Mouse (Mus musculus) monocyte, adult 5-6 weeks (primary cell): Measurements from ENCODE around the gene Pex11a. TPM values are rescaled to one million over a fixed set of nuclear protein-coding genes. Genes with fewer than 3 reads are reported as not detected.

Experiments
- ATAC-seq: fragments of 153-309, 156-312 bp; replicated peaks from 2 replicates; pipeline ENCODE4 v1.8.0; 2017; ENCODE audit warnings: mild to moderate bottlenecking; ENCODE audit not compliant: low TSS enrichment, insufficient number of reproducible peaks, severe bottlenecking, poor library complexity, low FRiP score
- total RNA-seq: library from RNA; stranded (forward); fragments of 200-1000, 200-491, 200-594 nt; gene quantifications from 3 replicates; pipeline ENCODE4 v1.2.3, GENCODE M21; 2017

Pex11a gene
- total RNA-seq, 1 experiment from 2014 or later, result 1.1 TPM

DNA sequence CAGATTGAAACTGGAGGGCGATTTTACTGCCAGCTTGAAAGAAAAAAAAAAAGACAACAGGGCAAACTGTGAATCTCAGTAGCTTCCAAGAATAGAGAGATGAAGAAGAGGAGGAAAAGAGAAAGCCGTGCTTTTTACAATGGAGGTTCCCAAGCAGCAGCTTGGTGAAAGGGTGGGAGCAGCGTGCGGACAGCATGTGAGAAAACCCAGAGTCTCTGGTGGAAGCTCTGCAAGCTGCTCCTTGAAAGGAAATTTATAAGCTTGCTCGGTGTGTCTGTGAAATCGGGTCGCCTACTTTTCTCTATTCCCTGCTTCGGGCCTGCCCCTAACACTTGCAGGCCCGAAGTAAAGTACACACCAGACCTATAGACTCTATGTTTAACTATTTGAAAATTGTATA, 1.1 kb upstream of the Pex11a start:
- no peak for ATAC-seq

DNA sequence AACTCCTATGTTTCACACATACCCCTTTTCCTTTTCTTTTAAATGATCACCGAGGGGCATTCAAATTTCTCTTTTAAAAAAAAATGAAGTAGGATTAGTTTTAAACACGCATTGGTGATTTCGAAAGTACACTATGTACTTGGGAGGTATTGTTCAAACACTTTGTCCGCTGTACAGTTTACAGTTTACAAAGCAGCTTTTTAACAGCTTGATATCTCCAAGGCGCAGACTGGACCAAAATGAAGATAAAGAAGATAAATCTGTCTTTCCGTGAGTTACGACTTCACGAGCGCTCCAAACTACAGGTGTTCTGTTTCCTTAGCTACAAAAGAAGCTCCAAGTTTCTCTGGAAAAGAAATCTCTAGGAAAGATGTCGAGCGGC, 663 bp downstream of the Pex11a start:
- ATAC-seq, result no peak

DNA sequence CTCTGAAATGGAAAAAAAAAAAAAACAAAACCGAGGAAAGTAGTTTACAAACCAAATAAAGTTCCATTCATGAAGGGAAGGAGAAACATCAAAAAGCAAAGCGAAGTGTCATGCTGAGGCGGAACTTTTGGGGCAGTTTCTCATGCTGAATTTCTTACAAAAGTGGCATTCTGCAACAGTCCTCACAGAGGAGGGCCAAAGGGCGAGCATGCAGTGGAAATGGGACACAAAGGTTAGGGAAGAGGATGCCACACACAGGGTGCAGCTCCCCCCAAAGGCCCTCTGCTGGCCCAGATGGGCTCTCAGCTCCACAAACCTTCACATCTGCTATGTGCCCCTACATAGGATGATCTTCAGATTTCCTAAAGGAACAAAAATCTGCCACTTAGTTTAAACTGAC, 2.7 kb downstream of the Pex11a start:
- ATAC-seq, result no peak

DNA sequence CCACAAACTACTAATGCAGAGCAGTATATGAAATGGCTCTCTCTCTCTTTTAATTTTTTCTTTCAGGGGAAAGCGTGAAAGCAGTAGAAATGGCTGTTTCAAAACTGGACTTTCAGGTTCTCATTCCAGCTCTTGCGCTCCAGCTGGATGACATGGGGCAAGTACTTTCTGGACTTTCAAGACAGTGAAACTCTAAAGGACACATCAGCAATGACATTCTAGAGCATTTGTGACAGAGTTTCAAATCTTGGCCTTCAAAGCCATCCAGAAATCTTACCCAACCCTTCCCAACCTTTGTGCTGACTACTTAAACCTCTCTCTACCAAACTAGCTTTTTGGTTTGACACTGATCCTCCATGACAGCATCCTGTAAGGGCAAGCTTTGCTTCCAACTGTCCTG, 4.0 kb downstream of the Pex11a start:
- no peak for ATAC-seq

DNA sequence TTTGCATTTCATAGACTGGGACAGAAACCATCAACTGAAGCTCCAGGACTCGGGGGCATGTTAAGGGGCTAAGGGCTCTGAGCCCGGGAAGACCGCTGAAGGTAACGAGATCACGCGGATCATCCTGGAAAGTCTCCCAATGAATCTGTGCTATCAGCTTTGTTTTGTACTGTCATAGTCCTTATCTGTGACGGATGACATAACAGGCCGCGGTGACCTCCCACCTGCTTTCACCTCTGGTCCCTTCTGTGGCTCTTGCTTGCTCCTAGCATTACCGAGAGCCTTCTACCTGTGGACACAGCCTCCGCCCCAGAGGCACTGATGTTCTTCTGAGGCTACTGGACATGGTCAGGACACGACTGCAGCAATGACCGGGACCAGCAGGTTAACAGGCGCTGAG, 6.4 kb downstream of the Pex11a start:
- ATAC-seq, result no peak

DNA sequence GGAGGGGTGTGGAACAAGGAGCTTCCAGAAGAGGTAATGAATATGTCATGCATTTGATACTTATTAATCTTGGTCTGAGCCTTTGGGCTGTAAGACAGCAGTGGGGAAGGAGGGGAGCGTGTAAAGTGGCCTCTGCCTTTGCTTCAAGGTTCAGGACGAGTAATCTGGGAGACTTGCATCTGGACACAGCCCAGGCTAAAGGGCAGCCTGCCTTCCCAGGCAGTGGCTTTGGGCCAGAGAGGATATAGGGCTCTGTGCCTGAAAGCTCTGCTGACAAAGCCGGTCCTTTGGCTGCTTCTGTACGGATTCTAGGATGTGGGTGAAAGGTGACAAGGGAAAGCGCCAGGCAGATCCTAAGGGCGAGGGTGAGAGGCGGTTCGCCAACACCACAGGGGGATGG, 8.4 kb downstream of the Pex11a start:
- no peak for ATAC-seq

DNA sequence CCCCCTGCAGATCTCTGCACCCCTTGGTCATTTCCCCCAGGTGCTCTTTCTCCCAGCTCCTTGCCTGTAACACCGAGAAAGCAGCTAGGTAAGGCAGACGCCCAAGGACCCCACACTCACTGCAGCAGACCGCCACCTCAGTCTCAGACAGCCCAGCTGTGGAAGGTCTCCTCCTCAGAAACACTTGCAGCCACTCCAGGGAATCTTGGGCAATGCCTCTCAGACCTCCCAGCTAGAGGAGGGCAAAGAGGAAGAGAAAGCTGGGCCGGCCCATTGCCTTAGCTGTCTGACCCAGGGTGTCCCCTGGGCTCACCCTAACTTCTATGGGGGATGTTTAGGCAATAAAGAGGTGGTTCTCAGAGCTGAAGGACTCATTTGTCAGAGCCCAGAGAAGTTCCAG, 10.3 kb downstream of the Pex11a start, which contains the start of gene Plin1:
Gene Plin1 (minus strand): TSS at position 282 of the 400 bp plus-strand sequence.
- no peak for ATAC-seq

DNA sequence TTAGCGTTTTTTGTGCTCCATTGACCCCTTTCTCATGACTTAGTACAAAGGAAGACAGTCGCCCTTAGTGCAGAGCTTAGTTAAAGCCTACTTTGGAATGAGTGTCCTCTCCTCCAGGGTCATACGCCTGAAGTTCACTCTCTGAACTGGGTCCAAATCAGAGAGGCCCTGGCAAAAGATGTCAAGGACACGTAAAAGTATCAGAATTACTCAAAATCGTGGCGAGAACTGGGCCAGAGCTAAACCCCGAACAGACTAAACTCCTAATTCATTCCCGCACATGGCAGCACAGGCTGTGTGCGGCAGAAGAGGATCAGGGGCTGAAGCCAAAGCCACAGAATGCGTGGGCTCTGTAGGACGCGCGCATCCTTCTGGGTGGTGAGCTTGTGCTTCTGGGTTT, 11.5 kb downstream of the Pex11a start:
- ATAC-seq, result no peak

DNA sequence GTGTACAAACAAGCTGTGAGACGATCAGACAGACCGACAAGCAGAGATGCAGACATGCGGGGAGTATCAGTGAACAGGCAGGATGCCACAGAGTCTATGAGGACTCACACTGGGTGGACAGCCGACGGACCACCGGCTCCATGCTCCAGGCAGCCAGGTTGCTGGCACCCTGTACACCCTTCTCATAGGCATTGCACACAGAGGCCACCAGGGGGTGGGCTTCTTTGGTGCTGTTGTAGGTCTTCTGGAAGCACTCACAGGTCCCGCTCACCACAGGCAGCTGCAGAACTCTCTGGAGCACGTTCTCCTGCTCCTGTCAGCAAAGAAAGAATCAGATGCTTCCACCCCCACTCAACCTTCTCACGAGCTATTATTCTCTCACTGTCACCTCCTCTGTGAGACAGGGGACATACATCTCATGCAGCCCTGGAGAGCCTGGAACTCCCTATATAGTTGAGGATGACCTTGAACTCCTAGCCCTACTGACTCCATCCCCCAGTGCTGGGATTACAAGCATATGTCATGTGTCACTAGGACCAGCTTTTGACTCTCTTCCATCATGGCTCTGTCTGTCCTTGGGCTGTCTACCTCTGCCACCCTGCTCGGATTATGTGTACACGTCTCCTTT, 13.1 kb downstream of the Pex11a start:
- ATAC-seq, result no peak

DNA sequence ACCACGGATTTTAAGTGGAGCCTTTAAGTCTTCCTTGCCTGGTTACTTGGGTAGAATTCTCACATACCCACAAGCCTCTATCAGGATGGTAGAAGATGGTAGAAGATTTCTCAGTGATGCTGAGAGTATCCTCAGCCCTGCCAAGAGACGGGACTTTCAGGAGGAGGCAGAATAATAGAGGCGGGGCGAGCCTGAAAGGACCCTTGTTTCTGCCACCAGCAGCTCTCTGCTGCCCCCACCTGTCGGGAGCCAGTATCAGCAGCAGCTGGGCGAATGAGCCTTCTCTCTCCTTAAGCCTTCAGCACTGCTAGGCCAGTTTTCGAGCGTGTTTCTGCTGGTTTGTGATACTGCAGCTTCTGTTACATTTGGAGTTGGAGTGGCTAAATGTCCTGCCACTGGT, 13.8 kb downstream of the Pex11a start:
- ATAC-seq, result no peak; the same call in 1 of the 2 replicates

DNA sequence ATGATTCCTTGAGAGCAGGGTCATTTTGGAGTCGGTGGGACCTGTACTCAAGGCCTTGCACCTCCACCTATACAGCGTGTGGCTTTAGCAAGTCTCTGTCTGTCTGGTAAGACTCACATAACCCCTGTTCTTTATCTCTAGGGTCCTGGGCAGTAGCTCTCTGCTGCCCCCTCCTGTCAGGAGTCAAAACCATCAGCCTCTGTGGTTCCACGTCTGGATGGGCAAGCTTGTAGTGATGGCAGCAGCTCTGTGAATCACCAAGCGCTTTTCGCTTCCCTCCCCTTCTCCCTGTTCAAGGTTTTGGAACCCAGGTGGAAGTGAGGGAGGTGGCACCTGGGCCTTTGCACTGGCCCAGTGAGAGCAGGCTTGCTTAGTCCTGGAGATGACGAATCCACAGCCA, 14.7 kb downstream of the Pex11a start:
- ATAC-seq, result peak; percentile 50; the same call in 1 of the 2 replicates

DNA sequence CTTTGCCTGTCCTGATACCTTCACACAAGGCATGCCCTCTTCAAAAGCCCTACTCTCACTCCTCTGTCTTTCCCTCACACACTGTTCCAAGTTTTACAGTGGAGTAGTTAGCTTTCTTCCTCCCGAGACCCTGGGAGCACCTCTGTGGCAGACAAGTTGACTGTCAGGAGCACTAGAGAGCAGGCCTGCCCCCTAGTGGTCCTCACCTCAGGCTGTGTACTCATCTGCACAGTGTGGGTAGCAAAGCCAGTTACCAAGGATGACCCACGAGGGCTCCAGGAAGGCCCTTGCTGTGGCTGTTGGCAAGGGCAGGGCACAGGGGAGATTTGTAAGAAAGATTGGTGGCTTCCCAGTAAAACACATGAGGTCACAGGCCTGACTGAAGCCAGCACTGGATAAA, 15.8 kb downstream of the Pex11a start:
- no peak for ATAC-seq

DNA sequence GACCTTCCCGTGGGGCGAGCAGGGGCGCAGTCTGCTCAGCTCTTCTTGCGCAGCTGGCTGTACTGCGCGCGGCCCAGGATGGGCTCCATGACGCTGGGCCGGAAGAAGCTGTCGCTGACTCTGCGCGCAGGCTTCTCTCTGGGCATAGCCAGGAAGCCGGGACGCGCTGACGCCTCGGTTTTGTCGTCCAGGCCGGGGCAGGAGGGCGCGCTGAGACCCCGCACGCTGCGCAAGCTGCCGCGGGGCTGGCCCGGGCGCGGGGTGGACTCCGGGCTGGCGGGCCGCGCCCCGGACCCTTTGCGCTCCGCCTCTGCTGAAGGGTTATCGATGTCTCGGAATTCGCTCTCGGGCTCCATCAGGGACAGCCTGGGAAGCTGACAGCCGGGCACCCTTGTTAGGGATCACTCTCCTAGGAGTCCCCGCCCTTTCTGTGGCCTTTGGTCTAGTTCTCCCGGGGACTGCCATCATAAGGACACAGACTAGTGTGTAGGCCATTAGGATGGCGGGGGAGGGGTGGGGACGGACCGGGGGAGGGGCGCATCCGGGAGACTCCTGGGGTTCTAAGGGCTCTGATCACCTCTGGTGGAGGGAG, 21.4 kb downstream of the Pex11a start:
- ATAC-seq, result no peak

DNA sequence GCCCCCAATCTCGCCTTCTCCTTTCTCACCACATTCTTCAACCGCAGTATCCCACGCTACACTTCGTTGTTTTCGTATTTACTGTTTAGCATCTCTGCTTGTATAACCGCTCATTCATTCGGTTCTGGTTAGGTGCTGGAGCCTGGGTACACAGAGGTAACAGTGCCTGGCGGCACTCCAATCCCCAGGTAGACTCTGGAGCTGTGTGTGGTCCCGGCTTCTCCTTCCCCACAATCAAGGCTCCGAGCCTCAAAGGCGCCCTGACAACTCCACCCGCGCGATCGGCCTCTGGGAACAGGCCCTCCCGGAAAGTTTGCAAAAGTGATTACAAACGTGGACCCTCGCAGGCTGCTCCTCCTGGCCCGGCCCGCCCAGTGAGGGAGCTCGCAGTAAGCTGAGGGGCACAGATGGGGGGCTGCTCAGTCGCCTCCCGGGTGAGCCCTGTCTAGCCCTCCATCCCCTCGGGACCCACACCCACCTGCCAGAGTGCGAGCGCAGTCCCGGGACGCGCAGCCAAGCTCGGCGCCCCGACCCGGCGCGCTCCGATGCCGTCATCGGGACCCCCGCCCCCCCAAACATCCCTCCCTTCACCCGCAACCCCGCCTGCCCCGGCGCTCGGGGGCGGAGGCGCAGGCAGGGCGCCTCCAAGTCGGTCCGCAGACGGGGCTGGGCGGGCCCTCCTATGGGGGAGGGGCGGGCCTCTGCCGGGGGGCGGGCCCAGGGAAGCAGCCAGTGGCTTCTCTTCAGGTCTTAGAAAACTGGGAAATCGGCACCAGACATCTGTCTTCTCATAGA, 27.5 kb downstream of the Pex11a start, which contains the start of gene Kif7:
Gene Kif7 (minus strand): TSS at position 534 of the 795 bp plus-strand sequence.
- no peak for ATAC-seq

DNA sequence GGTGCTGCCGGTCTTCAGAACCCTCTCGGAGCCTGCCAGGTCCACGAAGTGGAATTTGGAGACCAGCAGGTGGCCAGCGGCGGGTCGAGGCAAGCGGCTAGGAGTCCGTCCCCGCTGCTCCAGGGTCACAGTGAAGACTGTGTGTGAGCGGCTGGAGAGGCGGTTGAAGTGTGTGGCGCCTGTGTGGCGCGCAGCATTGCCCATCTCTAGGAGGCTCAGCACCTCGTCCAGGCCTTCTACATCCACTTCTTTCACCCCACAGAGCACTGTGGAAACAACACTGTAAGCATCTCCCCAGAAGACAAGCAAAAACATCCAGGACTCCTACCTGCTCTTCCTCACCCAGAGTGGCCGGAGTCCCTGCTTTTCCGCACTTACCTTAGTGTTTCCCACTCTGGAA, 32.1 kb downstream of the Pex11a start:
- ATAC-seq, result no peak

DNA sequence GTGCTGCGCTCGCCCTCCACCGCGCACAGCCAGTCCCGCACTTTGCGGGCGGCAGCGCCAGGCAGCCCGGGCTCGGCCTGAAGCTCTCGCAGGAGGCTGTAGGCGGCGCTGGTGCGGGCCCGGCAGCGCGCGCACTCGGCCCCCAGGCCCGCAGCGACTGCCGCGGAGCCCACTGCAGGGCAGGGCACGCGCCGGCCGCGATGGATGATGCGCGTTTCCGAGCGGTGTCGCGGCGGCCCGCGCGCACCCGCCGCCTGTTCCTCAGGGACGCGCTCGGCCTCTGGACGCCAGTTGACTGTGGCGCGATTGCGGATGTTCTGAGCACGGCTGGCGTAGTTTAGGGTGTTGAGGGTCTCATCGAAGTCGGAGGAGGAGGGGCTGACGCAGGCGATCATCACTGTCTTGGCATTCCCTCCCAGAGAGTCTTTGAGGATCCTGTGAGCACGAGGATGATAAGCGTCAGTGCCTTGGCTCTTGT, 32.8 kb downstream of the Pex11a start:
- ATAC-seq, result no peak

DNA sequence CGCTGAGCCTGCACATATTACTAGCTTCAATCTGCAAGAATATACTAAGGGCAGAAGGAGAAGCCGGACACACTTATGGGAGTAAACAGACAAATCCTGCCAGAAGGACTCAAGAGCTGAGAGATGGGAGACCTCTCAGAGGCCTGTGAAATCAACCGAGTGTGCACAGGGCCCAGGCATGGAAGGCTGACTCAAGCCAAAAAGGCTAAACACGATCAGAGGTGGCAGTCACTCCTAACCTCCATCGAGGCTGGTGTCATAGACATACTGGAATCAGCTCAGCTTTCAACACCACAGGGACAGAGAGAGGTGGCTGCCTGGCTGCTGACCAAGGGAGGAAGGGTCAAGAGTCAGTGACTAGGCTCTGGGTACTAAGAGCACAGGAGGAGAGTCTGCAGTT, 37.7 kb downstream of the Pex11a start:
- ATAC-seq, result no peak

DNA sequence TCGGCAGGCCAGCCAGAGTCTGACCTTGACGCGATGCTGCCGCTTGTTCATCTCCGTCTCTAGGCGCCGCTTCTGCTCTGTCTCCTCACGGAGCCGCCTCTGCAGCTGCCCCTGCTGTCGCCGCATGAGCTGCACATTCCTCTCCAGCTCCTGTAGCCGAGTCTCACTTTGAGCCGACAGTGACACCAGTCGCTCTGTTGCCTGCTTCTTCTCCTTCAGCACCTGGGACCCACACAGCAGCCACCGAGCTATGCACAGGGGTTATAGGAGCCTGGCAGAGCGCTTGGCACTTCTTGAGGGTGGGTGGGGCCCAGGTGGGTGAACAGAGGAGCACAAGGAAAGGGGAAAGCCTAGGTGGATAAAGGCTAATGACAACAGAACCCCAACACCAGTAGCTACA, 40.2 kb downstream of the Pex11a start:
- ATAC-seq, result no peak

DNA sequence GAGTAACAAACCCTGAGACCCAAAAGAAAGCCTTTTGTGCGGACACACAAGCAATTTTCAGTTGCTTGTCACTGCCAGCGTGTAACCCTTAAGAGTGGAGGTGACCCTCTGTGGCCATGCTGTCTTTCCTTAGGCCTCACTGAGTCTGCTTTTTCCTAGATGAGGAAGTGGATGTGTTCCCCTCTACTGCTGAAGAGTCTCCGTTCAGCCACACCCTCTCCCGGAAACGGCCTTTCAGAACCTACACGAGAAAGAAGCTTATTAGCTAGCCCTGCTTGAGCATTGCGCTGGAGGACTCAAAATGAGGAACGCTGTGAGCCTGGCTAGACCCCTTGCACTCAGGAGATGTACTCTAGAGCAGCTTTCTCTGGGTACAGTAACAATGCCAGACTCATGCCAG, 46.4 kb downstream of the Pex11a start:
- peak; percentile 36; the same call in 1 of the 2 replicates for ATAC-seq
